In genomic region chr1:34851562-34851961, GRCm38 (mm10) we compare ENCODE assay signal across 8 mouse cellular contexts. TPM values are rescaled to one million over a fixed set of nuclear protein-coding genes. Genes with fewer than 3 reads are reported as not detected.
DNase-seq lines count a peak whose midpoint lies in the region; ATAC-seq and TF ChIP-seq lines count a peak whose summit lies in the region.

No protein-coding gene starts in this region.

- H3K36me3 ChIP-seq in neural tube, embryonic 12.5 days = no peaks in the 10 kb centered on the region
- H3K36me3 ChIP-seq in intestine, postnatal 0 days (ENCODE audit: control insufficient read depth, insufficient read depth) = no peaks in the 10 kb centered on the region

- no peak overlapping the region for H3K27ac ChIP-seq in neural tube, embryonic 12.5 days
- peak overlapping the region; percentile 97 for H3K27ac ChIP-seq in intestine, postnatal 0 days (ENCODE audit: low read depth, low read length)

- peak overlapping the region; percentile 18; the same call in 1 of the 2 replicates for H3K4me2 ChIP-seq in neural tube, embryonic 12.5 days (replicated peaks)
- peak overlapping the region; percentile 94 for H3K4me2 ChIP-seq in intestine, postnatal 0 days (replicated peaks; ENCODE audit: low read depth)

- 61% methylated on average over 6 of the region's 6 CpGs for WGBS in neural tube, embryonic 12.5 days
- 15% methylated on average over 6 of the region's 6 CpGs for WGBS in intestine, postnatal 0 days

- H3K9ac ChIP-seq in neural tube, embryonic 12.5 days = no peak overlapping the region
- H3K9ac ChIP-seq in intestine, postnatal 0 days (ENCODE audit: low read depth, low read length) = peak overlapping the region; percentile 34; the same call in 1 of the 2 replicates

- no peak for TF ChIP-seq CTCF in intestine, postnatal 0 days (IDR thresholded peaks at IDR 0.05; ENCODE audit: low read depth)

- no peak overlapping the region for H3K4me3 ChIP-seq in neural tube, embryonic 12.5 days
- H3K4me3 ChIP-seq in intestine, postnatal 0 days (ENCODE audit: low read depth, low read length) = peak overlapping the region; percentile 77

- H3K27me3 ChIP-seq in neural tube, embryonic 12.5 days (replicated peaks) = no peaks in the 10 kb centered on the region
- H3K27me3 ChIP-seq in intestine, postnatal 0 days (replicated peaks; ENCODE audit: control insufficient read depth, insufficient read depth, low read length) = no peaks in the 10 kb centered on the region

- H3K9me3 ChIP-seq in neural tube, embryonic 12.5 days = no peaks in the 10 kb centered on the region
- H3K9me3 ChIP-seq in intestine, postnatal 0 days (ENCODE audit: control insufficient read depth) = no peaks in the 10 kb centered on the region

- DNase-seq in adrenal gland, adult 2 months = peak; percentile 83
- no peak for DNase-seq in adrenal gland, postnatal 4 days (ENCODE audit: low spot score in 2 of 2)
- no peak for DNase-seq in neural tube, embryonic 10.5 days (ENCODE audit: extremely low spot score, low spot score)
- peak; percentile 59 for DNase-seq in lung, postnatal 25 days (ENCODE audit: low spot score)
- DNase-seq in thymus, postnatal 4 days = peak; percentile 43
- no peak for DNase-seq in embryo, embryonic 11 days

- peaks cover 20% of the 10 kb centered on the region for H3K4me1 ChIP-seq in neural tube, embryonic 12.5 days
- no peaks in the 10 kb centered on the region for H3K4me1 ChIP-seq in intestine, postnatal 0 days (replicated peaks; ENCODE audit: control insufficient read depth, insufficient read depth, low read length)

- ATAC-seq in neural tube, embryonic 12.5 days (ENCODE audit: low FRiP score, low read depth) = no peak
- ATAC-seq in intestine, postnatal 0 days = peak; percentile 85

RNA-seq across cellular contexts. Expression of gene Plekhb2, which starts 1.8 kb away (rescaled TPM):
- total RNA-seq in adrenal gland, adult 2 months (2021) = 100 to 1,000 TPM; 187 to 193 TPM
- 80.8 and 115 TPM in 2 replicates for polyA plus RNA-seq in adrenal gland, adult 2 months (2012; rRNA removed)
- total RNA-seq in adrenal gland, postnatal 4 days (2021) = 100 to 1,000 TPM; 110 to 128 TPM
- 61.9 and 62.3 TPM in 2 replicates for polyA plus RNA-seq in neural tube, embryonic 12.5 days (2016; fragmentation: Nextera tagmentation; extraction: Ambion mirVana)
- polyA plus RNA-seq in intestine, postnatal 0 days (2015; fragmentation: Nextera tagmentation; extraction: Ambion mirVana) = 191 and 206 TPM in 2 replicates

RNA-seq across cellular contexts. Expression of gene Fam168b, which starts 8.7 kb away (rescaled TPM):
- total RNA-seq in adrenal gland, adult 2 months (2021) = 100 to 1,000 TPM; 113 to 203 TPM
- 359 and 507 TPM in 2 replicates for polyA plus RNA-seq in adrenal gland, adult 2 months (2012; rRNA removed)
- 100 to 1,000 TPM; 164 to 170 TPM for total RNA-seq in adrenal gland, postnatal 4 days (2021)
- polyA plus RNA-seq in neural tube, embryonic 12.5 days (2016; fragmentation: Nextera tagmentation; extraction: Ambion mirVana) = 157 and 174 TPM in 2 replicates
- polyA plus RNA-seq in intestine, postnatal 0 days (2015; fragmentation: Nextera tagmentation; extraction: Ambion mirVana) = 22.4 and 23.6 TPM in 2 replicates

Comparison
In these comparisons a context has a peak if more than half of its experiments do, and no peak if none do; other contexts are left out.
1. DNase-seq: peak in adrenal gland, adult 2 months (single experiment), lung, postnatal 25 days (single experiment) and thymus, postnatal 4 days (single experiment); none in adrenal gland, postnatal 4 days (0 of 2), neural tube, embryonic 10.5 days (single experiment) and embryo, embryonic 11 days (single experiment).